Comparison of ENCODE assay signal across 11 mouse cellular contexts in genomic region chr6:49778109-49778508, GRCm38 (mm10). TPM values are rescaled to one million over a fixed set of nuclear protein-coding genes. Genes with fewer than 3 reads are reported as not detected.
DNase-seq lines count a peak whose midpoint lies in the region; ATAC-seq and TF ChIP-seq lines count a peak whose summit lies in the region.
"Had no signal": no experiment of that assay in that cellular context is flagged by ENCODE, and none has a peak within 500 bp of the region (broad histone marks: within the 10 kb centered on the region; RNA-seq: fewer than 3 reads in every experiment).

No protein-coding gene starts in this region.

- H3K9me3 ChIP-seq in liver, embryonic 12.5 days (replicated peaks): no peaks in the 10 kb centered on the region
- H3K9me3 ChIP-seq in midbrain, embryonic 14.5 days (ENCODE audit: control insufficient read depth, low read length): no peaks in the 10 kb centered on the region
- H3K9me3 ChIP-seq in intestine, embryonic 15.5 days: no peaks in the 10 kb centered on the region
- H3K9me3 ChIP-seq: forebrain, embryonic 12.5 days; lung, embryonic 15.5 days had no signal

- no peaks in the 10 kb centered on the region for H3K36me3 ChIP-seq in liver, embryonic 12.5 days
- H3K36me3 ChIP-seq in midbrain, embryonic 14.5 days (ENCODE audit: control insufficient read depth, insufficient read depth, low read length): no peaks in the 10 kb centered on the region
- no peaks in the 10 kb centered on the region for H3K36me3 ChIP-seq in intestine, embryonic 15.5 days
- H3K36me3 ChIP-seq: forebrain, embryonic 12.5 days; lung, embryonic 15.5 days had no signal

- TF ChIP-seq CTCF in brain, embryonic 14.5 days (IDR thresholded peaks at IDR 0.05; ENCODE audit: borderline replicate concordance, extremely low read depth, insufficient read depth, insufficient read length): no peak

- peak; percentile 16 for DNase-seq in liver
- DNase-seq in brain, embryonic 14.5 days (ENCODE audit: low read depth): peak; percentile 67
- peak; percentile 7 to 10 for DNase-seq in cerebellum, postnatal 36 days
- peak; percentile 57 for DNase-seq in midbrain, embryonic 14.5 days
- DNase-seq in kidney, postnatal 10 days: no peak
- DNase-seq: heart, adult 2 months had no signal

- H3K9ac ChIP-seq in liver, embryonic 12.5 days: no peak overlapping the region
- H3K9ac ChIP-seq in midbrain, embryonic 14.5 days (replicated peaks; ENCODE audit: low read length): no peak overlapping the region
- no peak overlapping the region for H3K9ac ChIP-seq in intestine, embryonic 15.5 days
- H3K9ac ChIP-seq: forebrain, embryonic 12.5 days; lung, embryonic 15.5 days had no signal

- ATAC-seq in liver, embryonic 12.5 days: no peak
- no peak for ATAC-seq in midbrain, embryonic 14.5 days (ENCODE audit: low FRiP score, low TSS enrichment)
- no peak for ATAC-seq in intestine, embryonic 15.5 days

- no peak overlapping the region for H3K4me2 ChIP-seq in liver, embryonic 12.5 days
- H3K4me2 ChIP-seq in midbrain, embryonic 14.5 days (ENCODE audit: low read length): no peak overlapping the region
- H3K4me2 ChIP-seq in intestine, embryonic 15.5 days (replicated peaks): no peak overlapping the region
- H3K4me2 ChIP-seq: forebrain, embryonic 12.5 days; lung, embryonic 15.5 days had no signal

- no peak overlapping the region for H3K27ac ChIP-seq in liver, embryonic 12.5 days
- H3K27ac ChIP-seq in midbrain, embryonic 14.5 days (replicated peaks; ENCODE audit: low read depth, low read length): 0 out of 2 replicates have a peak overlapping the region, but pooled peaks have one; percentile 2
- H3K27ac ChIP-seq in intestine, embryonic 15.5 days: no peak overlapping the region
- H3K27ac ChIP-seq: forebrain, embryonic 12.5 days; heart, adult 2 months; lung, embryonic 15.5 days had no signal

- TF ChIP-seq POLR2A in brain, embryonic 14.5 days (IDR thresholded peaks at IDR 0.05; ENCODE audit: borderline replicate concordance, extremely low read depth, insufficient read depth, insufficient read length, poor library complexity, severe bottlenecking): no peak

- no peaks in the 10 kb centered on the region for H3K27me3 ChIP-seq in liver, embryonic 12.5 days (replicated peaks)
- H3K27me3 ChIP-seq in midbrain, embryonic 14.5 days (ENCODE audit: control insufficient read depth, insufficient read depth, low read length): no peaks in the 10 kb centered on the region
- H3K27me3 ChIP-seq in intestine, embryonic 15.5 days (replicated peaks): no peaks in the 10 kb centered on the region
- H3K27me3 ChIP-seq: forebrain, embryonic 12.5 days; lung, embryonic 15.5 days had no signal

- H3K4me3 ChIP-seq in liver, embryonic 12.5 days: no peak overlapping the region
- no peak overlapping the region for H3K4me3 ChIP-seq in midbrain, embryonic 14.5 days (replicated peaks; ENCODE audit: low read depth, low read length)
- no peak overlapping the region for H3K4me3 ChIP-seq in intestine, embryonic 15.5 days (replicated peaks)
- H3K4me3 ChIP-seq: forebrain, embryonic 12.5 days; heart, adult 2 months; lung, embryonic 15.5 days; myocyte had no signal

- no peaks in the 10 kb centered on the region for H3K4me1 ChIP-seq in liver, embryonic 12.5 days
- peaks cover 14% of the 10 kb centered on the region for H3K4me1 ChIP-seq in midbrain, embryonic 14.5 days (ENCODE audit: control insufficient read depth, insufficient read depth, low read length)
- H3K4me1 ChIP-seq in intestine, embryonic 15.5 days (replicated peaks): 0 out of 2 replicates have a peak, but pooled peaks cover 4% of the 10 kb centered on the region
- H3K4me1 ChIP-seq: lung, embryonic 15.5 days had no signal

- WGBS in liver, embryonic 12.5 days (ENCODE audit: insufficient replicate concordance): 51% methylated on average over 13 of the region's 13 CpGs
- 64% methylated on average over 13 of the region's 13 CpGs for WGBS in midbrain, embryonic 14.5 days
- WGBS in intestine, embryonic 15.5 days: 61% methylated on average over 13 of the region's 13 CpGs

RNA-seq across cellular contexts. Expression of gene Npy, which starts 44.4 kb away (rescaled TPM):
- polyA plus RNA-seq in liver, embryonic 12.5 days (2016; fragmentation: Nextera tagmentation; extraction: Ambion mirVana): 0.24 and 0.33 TPM in 2 replicates
- 87.1 and 88.4 TPM in 2 replicates for polyA plus RNA-seq in brain, embryonic 14.5 days (2012; rRNA removed)
- polyA plus RNA-seq in midbrain, embryonic 14.5 days (2014; fragmentation: Nextera tagmentation; extraction: Ambion mirVana): 120 and 146 TPM in 2 replicates
- polyA plus RNA-seq in intestine, embryonic 15.5 days (2015; fragmentation: Nextera tagmentation; extraction: Ambion mirVana): 16.7 and 25.0 TPM in 2 replicates
- polyA plus RNA-seq: myocyte had no signal

Comparison
In these comparisons a context has a peak if more than half of its experiments do, and no peak if none do; other contexts are left out.
1. RNA of gene Npy, which starts 44.4 kb away (polyA plus RNA-seq): 120 to 146 TPM in midbrain, embryonic 14.5 days, 87.1 to 88.4 TPM in brain, embryonic 14.5 days and 16.7 to 25.0 TPM in intestine, embryonic 15.5 days; 0.24 to 0.33 TPM in liver, embryonic 12.5 days; every median in the first group is over 10 times any median in the second.